Mouse (Mus musculus) heart, embryonic 16.5 days (tissue): ENCODE measurements at regions not wholly inside any gene's neighbourhood (a gene's known extent, or its start where the extent isn't known, plus 50 kb on each side); places are given as distances from the start of the nearest gene placed in this dataset.
A peak's percentile ranks its signal among the peaks of the same experiment; 100 is the strongest.

Source experiments
- ATAC-seq: fragments of 200-750 bp; cut with Nextera tagmentation; replicated peaks from 2 replicates; pipeline ENCODE4 v1.8.0; 2017; ENCODE audit warnings: moderate number of reproducible peaks; ENCODE audit not compliant: insufficient read depth, low FRiP score; ENCODE audit errors: extremely low read depth
- H3K27ac ChIP-seq: fragments of 300-500 bp; sonication (generic); 2 replicates; pipeline ENCODE4 v1.5.1; 2014; ENCODE audit warnings: mild to moderate bottlenecking, low read length, control low read depth, moderate library complexity
- H3K27me3 ChIP-seq: fragments of 300-500 bp; sonication (generic); 2 replicates; pipeline ENCODE4 v1.6.1; 2014; ENCODE audit warnings: low read length, mixed read lengths; ENCODE audit not compliant: control insufficient read depth, insufficient read depth
- H3K36me3 ChIP-seq: fragments of 300-500 bp; sonication (generic); 2 replicates; pipeline ENCODE4 v1.6.1; 2014; ENCODE audit not compliant: control insufficient read depth, insufficient read depth
- H3K4me1 ChIP-seq: fragments of 300-500 bp; sonication (generic); 2 replicates; pipeline ENCODE4 v1.6.1; 2014; ENCODE audit warnings: low read length, mixed read lengths; ENCODE audit not compliant: control insufficient read depth, insufficient read depth
- H3K4me2 ChIP-seq: fragments of 300-500 bp; sonication (generic); 2 replicates; pipeline ENCODE4 v1.6.1; 2014; ENCODE audit warnings: low read depth, mild to moderate bottlenecking, control low read depth, low read length
- H3K4me3 ChIP-seq: fragments of 300-500 bp; sonication (generic); 2 replicates; pipeline ENCODE4 v1.5.1; 2014; ENCODE audit warnings: mild to moderate bottlenecking, control low read depth, low read length
- H3K9ac ChIP-seq: fragments of 300-500 bp; sonication (generic); 2 replicates; pipeline ENCODE4 v1.6.1; 2014; ENCODE audit warnings: low read length, control low read depth
- H3K9me3 ChIP-seq: fragments of 300-500 bp; sonication (generic); replicated peaks from 2 replicates; pipeline ENCODE4 v1.6.1; 2016; ENCODE audit warnings: low read length; ENCODE audit not compliant: control insufficient read depth
- WGBS: fragments of 180-500 bp; shearing (Covaris S2); extraction: QIAGEN DNeasy Blood & Tissue Kit; methylation state at CpG from one replicate; pipeline ENCODE4 v1.1.7; 2014; 5-methylcytosine and 5-hydroxymethylcytosine counted together

- Histone ChIP-seq H3K4me3 (no peak overlapping the region), H3K9me3 (no peaks in the 10 kb centered on the region), H3K9ac (no peak overlapping the region), H3K27me3 (no peaks in the 10 kb centered on the region), H3K36me3 (no peaks in the 10 kb centered on the region), H3K27ac (no peak overlapping the region), H3K4me1 (0 out of 2 replicates have a peak, but pooled peaks cover 2% of the 10 kb centered on the region), H3K4me2 (no peak overlapping the region)
- ATAC-seq: no peak; the same call in 1 of the 2 replicates
Observed at GRCm38 (mm10) chr5:47185868-47186267, 797.1 kb upstream of the Slit2 start.

GRCm38 (mm10) chr5:47202164-47202914 is 780.6 kb upstream of the Slit2 start:
- H3K4me2 ChIP-seq: no peak overlapping the region
- H3K27ac ChIP-seq: no peak overlapping the region
- no peak for ATAC-seq
- no peaks in the 10 kb centered on the region for H3K36me3 ChIP-seq
- H3K9me3 ChIP-seq: no peaks in the 10 kb centered on the region
- no peak overlapping the region for H3K9ac ChIP-seq
- no peaks in the 10 kb centered on the region for H3K27me3 ChIP-seq
- WGBS: 64% methylated on average over 3 of the region's 3 CpGs
- H3K4me1 ChIP-seq: no peaks in the 10 kb centered on the region
- H3K4me3 ChIP-seq: no peak overlapping the region

DNA sequence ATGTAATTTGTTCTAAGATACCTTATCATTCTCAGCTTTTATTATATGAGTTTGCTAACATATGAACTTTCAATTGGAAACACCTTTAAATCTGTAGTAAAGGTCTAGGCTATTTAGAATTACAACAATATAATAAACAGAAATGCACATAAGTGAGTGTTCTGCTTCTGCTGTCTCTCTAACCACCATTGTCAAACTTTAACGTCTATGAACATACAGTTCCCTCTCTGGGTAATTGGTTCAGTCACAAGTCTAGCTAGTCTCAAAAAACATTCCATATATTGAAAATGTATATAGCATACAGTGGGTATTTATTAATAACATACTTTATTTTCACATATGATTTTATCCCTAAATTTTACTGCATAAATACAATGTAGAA is 780.0 kb upstream of the Slit2 start:
- Histone ChIP-seq H3K27ac (no peak overlapping the region), H3K27me3 (no peaks in the 10 kb centered on the region), H3K4me3 (no peak overlapping the region), H3K9ac (no peak overlapping the region), H3K9me3 (no peaks in the 10 kb centered on the region), H3K36me3 (no peaks in the 10 kb centered on the region), H3K4me1 (no peaks in the 10 kb centered on the region), H3K4me2 (no peak overlapping the region)
- 57% methylated on average over 1 of the region's 1 CpGs for WGBS
- no peak for ATAC-seq

DNA sequence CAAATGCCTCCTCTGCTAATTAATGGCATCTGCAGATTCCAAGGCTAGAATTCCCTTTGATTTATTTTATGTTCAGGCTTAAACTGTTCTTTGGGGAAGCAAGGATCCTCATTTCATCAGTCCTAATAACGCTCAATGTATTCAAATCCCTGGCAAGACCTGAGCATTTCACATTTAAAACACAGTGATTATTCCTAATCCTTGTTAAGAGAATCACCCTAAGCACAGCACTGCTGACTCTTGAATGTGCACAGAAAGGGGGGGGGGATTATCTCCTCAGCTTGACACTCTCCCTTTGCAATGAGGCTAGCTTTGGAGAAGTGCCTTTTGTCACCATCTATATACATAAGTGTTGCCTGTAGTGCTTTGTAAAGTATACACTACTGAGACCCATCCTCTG is 772.4 kb upstream of the Slit2 start:
- Histone ChIP-seq H3K4me3 (no peak overlapping the region), H3K4me1 (no peaks in the 10 kb centered on the region), H3K4me2 (no peak overlapping the region), H3K9ac (no peak overlapping the region), H3K27ac (no peak overlapping the region), H3K9me3 (no peaks in the 10 kb centered on the region), H3K27me3 (no peaks in the 10 kb centered on the region), H3K36me3 (no peaks in the 10 kb centered on the region)
- no peak for ATAC-seq
- 70% methylated on average over 1 of the region's 1 CpGs for WGBS

DNA sequence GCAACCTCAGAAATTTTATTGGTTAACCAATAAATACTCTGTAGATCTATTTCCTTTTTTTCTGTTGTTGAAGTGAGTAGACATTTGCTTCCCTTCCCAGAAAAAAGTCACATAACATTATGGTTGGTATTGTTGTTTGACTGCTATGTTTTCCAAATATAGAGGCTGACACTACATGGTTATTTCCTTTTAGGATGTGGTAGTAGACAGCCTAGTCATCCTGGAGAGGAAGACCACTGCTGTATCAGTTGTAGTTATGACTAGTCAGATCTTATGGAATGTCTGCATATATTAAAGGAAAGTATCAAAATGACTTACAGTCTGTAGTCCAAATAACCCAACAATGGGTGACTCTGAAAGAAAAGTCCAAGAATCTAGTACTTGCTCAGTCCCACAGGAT is 767.5 kb upstream of the Slit2 start:
- Histone ChIP-seq H3K4me1 (no peaks in the 10 kb centered on the region), H3K9me3 (no peaks in the 10 kb centered on the region), H3K27me3 (no peaks in the 10 kb centered on the region), H3K27ac (no peak overlapping the region), H3K36me3 (no peaks in the 10 kb centered on the region), H3K4me2 (no peak overlapping the region), H3K4me3 (no peak overlapping the region), H3K9ac (no peak overlapping the region)
- ATAC-seq: no peak

DNA sequence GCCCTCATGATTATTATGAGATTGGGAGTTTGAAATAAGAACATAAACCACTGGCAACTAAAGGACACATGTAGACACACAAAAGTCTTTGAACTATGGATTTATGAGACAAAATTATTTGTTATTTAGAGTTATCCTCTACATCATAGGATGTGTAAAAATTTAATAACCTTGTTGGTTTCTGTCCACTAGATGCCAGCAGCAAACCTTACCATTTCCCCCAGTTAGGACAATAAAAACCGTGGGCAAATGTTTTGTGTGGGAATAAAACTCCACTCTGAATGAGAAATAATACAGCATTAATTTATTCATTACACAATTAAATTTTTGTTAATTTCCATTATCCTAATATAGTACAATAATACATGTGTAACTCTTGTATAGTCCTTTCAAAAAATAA is 757.7 kb upstream of the Slit2 start:
- no peak overlapping the region for H3K27ac ChIP-seq
- H3K4me2 ChIP-seq: no peak overlapping the region
- no peak overlapping the region for H3K4me3 ChIP-seq
- no peaks in the 10 kb centered on the region for H3K4me1 ChIP-seq
- H3K36me3 ChIP-seq: no peaks in the 10 kb centered on the region
- no peak overlapping the region for H3K9ac ChIP-seq
- WGBS: 54% methylated on average over 1 of the region's 1 CpGs
- H3K27me3 ChIP-seq: no peaks in the 10 kb centered on the region
- no peak for ATAC-seq
- H3K9me3 ChIP-seq: no peaks in the 10 kb centered on the region

DNA sequence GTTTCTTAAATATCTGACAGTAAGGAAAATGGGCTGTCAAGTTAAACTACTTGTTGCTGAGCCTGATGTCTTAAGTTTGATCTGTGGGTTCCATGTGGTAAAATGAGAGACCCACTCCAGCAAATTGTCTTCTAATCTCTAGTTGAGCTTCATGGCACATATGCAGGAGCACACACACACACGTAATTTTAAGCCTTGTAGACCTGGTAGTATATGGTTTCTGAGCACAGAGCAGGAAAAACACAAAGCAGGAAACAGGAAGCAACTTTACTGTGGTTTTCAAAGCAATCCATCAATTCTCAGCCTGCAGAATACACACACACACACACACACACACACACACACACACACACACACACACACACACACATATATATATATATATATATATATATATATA is 746.8 kb upstream of the Slit2 start:
- Histone ChIP-seq H3K4me2 (no peak overlapping the region), H3K9ac (no peak overlapping the region), H3K9me3 (peaks cover 5% of the 10 kb centered on the region), H3K4me3 (no peak overlapping the region), H3K4me1 (no peaks in the 10 kb centered on the region), H3K36me3 (no peaks in the 10 kb centered on the region), H3K27ac (no peak overlapping the region), H3K27me3 (no peaks in the 10 kb centered on the region)
- 48% methylated on average over 1 of the region's 1 CpGs for WGBS
- ATAC-seq: no peak

- 50% methylated on average over 2 of the region's 2 CpGs for WGBS
- no peak overlapping the region for H3K4me3 ChIP-seq
- no peaks in the 10 kb centered on the region for H3K27me3 ChIP-seq
- H3K9ac ChIP-seq: no peak overlapping the region
- H3K4me1 ChIP-seq: no peaks in the 10 kb centered on the region
- no peak for ATAC-seq
- H3K36me3 ChIP-seq: no peaks in the 10 kb centered on the region
- peak overlapping the region; percentile 61 for H3K27ac ChIP-seq
- H3K4me2 ChIP-seq: no peak overlapping the region
- peaks cover 5% of the 10 kb centered on the region for H3K9me3 ChIP-seq
Observed at GRCm38 (mm10) chr5:47240060-47240459, 742.9 kb upstream of the Slit2 start.

DNA sequence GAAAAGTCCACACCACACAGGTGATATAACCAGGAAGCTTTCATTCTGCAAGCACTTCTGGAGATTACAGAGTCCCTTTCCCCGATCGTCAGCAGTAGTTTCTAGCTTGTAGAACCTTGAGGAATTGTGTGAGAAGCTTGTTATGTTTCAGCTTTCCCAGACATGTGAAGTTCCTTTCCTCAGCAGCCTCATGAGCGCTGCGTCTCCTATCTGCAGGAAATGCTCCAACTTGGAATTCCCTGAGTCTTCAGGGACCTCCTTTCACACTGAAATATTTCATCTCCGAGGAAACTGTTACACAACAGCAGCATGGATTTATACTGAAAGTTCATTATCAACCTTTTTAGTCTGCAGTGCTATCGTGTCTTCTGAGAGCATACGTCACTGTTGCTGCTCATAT is 742.4 kb upstream of the Slit2 start:
- WGBS: 45% methylated on average over 7 of the region's 7 CpGs
- H3K36me3 ChIP-seq: no peaks in the 10 kb centered on the region
- H3K9me3 ChIP-seq: peaks cover 5% of the 10 kb centered on the region
- no peak overlapping the region for H3K9ac ChIP-seq
- peak; percentile 41 for ATAC-seq
- H3K4me3 ChIP-seq: no peak overlapping the region
- no peaks in the 10 kb centered on the region for H3K4me1 ChIP-seq
- no peaks in the 10 kb centered on the region for H3K27me3 ChIP-seq
- H3K27ac ChIP-seq: peak overlapping the region; percentile 61
- H3K4me2 ChIP-seq: no peak overlapping the region
